ENCODE assay signal across 8 mouse cellular contexts in genomic region chr11:97308806-97309450, GRCm38 (mm10). TPM values are rescaled to one million over a fixed set of nuclear protein-coding genes. Genes with fewer than 3 reads are reported as not detected.
A peak's percentile ranks its signal among the peaks of the same experiment; 100 is the strongest.
DNase-seq lines count a peak whose midpoint lies in the region; ATAC-seq and TF ChIP-seq lines count a peak whose summit lies in the region.

No protein-coding gene starts in this region.

- DNase-seq in heart, embryonic 10.5 days (ENCODE audit: low spot score) = no peak
- DNase-seq in heart, postnatal 14 days = no peak
- peak; percentile 50 for DNase-seq in CH12.LX (ENCODE audit: extremely low read depth)
- no peak for DNase-seq in left cerebral cortex, adult 2 months (ENCODE audit: extremely low spot score in 1 of 2, low spot score in 2 of 2)
- no peak for DNase-seq in cerebellum, postnatal 10 days
- no peak for DNase-seq in spleen, adult 18-20 months

- no peaks in the 10 kb centered on the region for H3K9me3 ChIP-seq in heart, embryonic 10.5 days
- no peaks in the 10 kb centered on the region for H3K9me3 ChIP-seq in CH12.LX (replicated peaks; ENCODE audit: low read length)
- H3K9me3 ChIP-seq in forebrain, embryonic 16.5 days (ENCODE audit: control insufficient read depth, low read length) = no peaks in the 10 kb centered on the region
- H3K9me3 ChIP-seq in liver, embryonic 16.5 days (replicated peaks; ENCODE audit: control insufficient read depth, low read length) = no peaks in the 10 kb centered on the region

- H3K4me3 ChIP-seq in heart, embryonic 10.5 days = peak overlapping the region; percentile 61
- H3K4me3 ChIP-seq in CH12.LX (replicated peaks in 1 of 3; ENCODE audit: low read depth in 2 of 3, low read length in 2 of 3, poor library complexity in 1 of 3) = peak overlapping the region; percentile 68 to 78 (median 69)
- no peak overlapping the region for H3K4me3 ChIP-seq in forebrain, embryonic 16.5 days (replicated peaks; ENCODE audit: low read length)
- H3K4me3 ChIP-seq in liver, embryonic 16.5 days (ENCODE audit: low read depth, low read length) = peak overlapping the region; percentile 57
- H3K4me3 ChIP-seq in left cerebral cortex, adult 2 months = no peak overlapping the region

- peak overlapping the region; percentile 63 for H3K4me2 ChIP-seq in CH12.LX (ENCODE audit: insufficient read depth, low read depth, poor library complexity, severe bottlenecking)
- peak overlapping the region; percentile 85; the same call in 1 of the 2 replicates for H3K4me2 ChIP-seq in forebrain, embryonic 16.5 days (ENCODE audit: low read length)
- H3K4me2 ChIP-seq in liver, embryonic 16.5 days (ENCODE audit: low read depth, low read length) = peak overlapping the region; percentile 72

- no peaks in the 10 kb centered on the region for H3K36me3 ChIP-seq in heart, embryonic 10.5 days
- H3K36me3 ChIP-seq in CH12.LX (replicated peaks in 1 of 2; ENCODE audit: control insufficient read depth in 1 of 2, insufficient read depth in 1 of 2, low read length in 1 of 2) = no peaks in the 10 kb centered on the region
- no peaks in the 10 kb centered on the region for H3K36me3 ChIP-seq in forebrain, embryonic 16.5 days (ENCODE audit: control insufficient read depth, insufficient read depth)
- H3K36me3 ChIP-seq in liver, embryonic 16.5 days (ENCODE audit: control insufficient read depth, insufficient read depth) = no peaks in the 10 kb centered on the region

- H3K79me2 ChIP-seq in CH12.LX (replicated peaks; ENCODE audit: control insufficient read depth, extremely low read depth, insufficient read depth, poor library complexity, severe bottlenecking) = no peaks in the 10 kb centered on the region

- peak overlapping the region; percentile 76 for H3K27ac ChIP-seq in heart, embryonic 10.5 days
- peak overlapping the region; percentile 76; the same call in 1 of the 2 replicates for H3K27ac ChIP-seq in CH12.LX (ENCODE audit: insufficient read depth, low read depth)
- no peak overlapping the region for H3K27ac ChIP-seq in forebrain, embryonic 16.5 days (ENCODE audit: low read length)
- no peak overlapping the region; the same call in 1 of the 2 replicates for H3K27ac ChIP-seq in liver, embryonic 16.5 days (ENCODE audit: low read length)
- H3K27ac ChIP-seq in left cerebral cortex, adult 2 months = no peak overlapping the region

- dilution Hi-C loops in CH12.LX (cut with MboI; ENCODE audit: extremely low pct_ligation_motif_present, extremely low pct_unique_long_range_greater_than_20kb, low sequenced_read_pairs) = no loop called here

- peaks cover 25% of the 10 kb centered on the region for H3K4me1 ChIP-seq in heart, embryonic 10.5 days
- peaks cover 0 to 17% of the 10 kb centered on the region in 2 experiments; a peak in 2 of 4 replicates for H3K4me1 ChIP-seq in CH12.LX (ENCODE audit: control insufficient read depth in 1 of 2, insufficient read depth in 2 of 2)
- peaks cover 23% of the 10 kb centered on the region for H3K4me1 ChIP-seq in forebrain, embryonic 16.5 days (replicated peaks; ENCODE audit: control insufficient read depth, insufficient read depth, low read length)
- peaks cover 16% of the 10 kb centered on the region for H3K4me1 ChIP-seq in liver, embryonic 16.5 days (ENCODE audit: control insufficient read depth, low read depth, low read length)

- H3K9ac ChIP-seq in CH12.LX (ENCODE audit: insufficient read depth, low read depth) = peak overlapping the region; percentile 88
- H3K9ac ChIP-seq in forebrain, embryonic 16.5 days (replicated peaks; ENCODE audit: low read depth, low read length) = no peak overlapping the region
- peak overlapping the region; percentile 41 for H3K9ac ChIP-seq in liver, embryonic 16.5 days (ENCODE audit: low read depth, low read length)

- peak; percentile 51 for TF ChIP-seq EP300 in CH12.LX (IDR thresholded peaks at IDR 0.05; ENCODE audit: low read length)

- no peak for ATAC-seq in forebrain, embryonic 16.5 days
- ATAC-seq in liver, embryonic 16.5 days (ENCODE audit: low read depth) = no peak

- TF ChIP-seq POLR2A in CH12.LX (IDR thresholded peaks at IDR 0.05; ENCODE audit: low read depth, low read length) = no peak

- TF ChIP-seq RAD21 in CH12.LX (IDR thresholded peaks at IDR 0.05; ENCODE audit: low read depth, low read length) = no peak

- WGBS in heart, embryonic 10.5 days = 42% methylated on average over 3 of the region's 3 CpGs
- 55% methylated on average over 3 of the region's 3 CpGs for WGBS in forebrain, embryonic 16.5 days
- WGBS in liver, embryonic 16.5 days (ENCODE audit: insufficient replicate concordance) = 18% methylated on average over 3 of the region's 3 CpGs

- no peak for TF ChIP-seq CTCF in CH12.LX (conservative IDR thresholded peaks at IDR 0.05 in 1 of 2, IDR thresholded peaks at IDR 0.05 in 1 of 2; ENCODE audit: low read depth in 2 of 2, low read length in 2 of 2)
- no peak for TF ChIP-seq CTCF in left cerebral cortex, adult 2 months (IDR thresholded peaks at IDR 0.05)

- in situ Hi-C loops in CH12.LX (cut with MboI; ENCODE audit: low pct_ligation_motif_present, low pct_unique_long_range_greater_than_20kb, low sequenced_read_pairs) = no loop called here

- intact Hi-C loops in heart, postnatal 14 days (cut with DNase I) = no loop called here
- intact Hi-C loops in left cerebral cortex, adult 2 months (cut with DNase I) = no loop called here

- H3K27me3 ChIP-seq in heart, embryonic 10.5 days (ENCODE audit: insufficient read depth, poor library complexity, severe bottlenecking) = no peaks in the 10 kb centered on the region
- no peaks in the 10 kb centered on the region for H3K27me3 ChIP-seq in CH12.LX (replicated peaks)
- no peaks in the 10 kb centered on the region for H3K27me3 ChIP-seq in forebrain, embryonic 16.5 days (replicated peaks; ENCODE audit: control insufficient read depth, insufficient read depth, low read length)
- peaks cover 23% of the 10 kb centered on the region for H3K27me3 ChIP-seq in liver, embryonic 16.5 days (ENCODE audit: control insufficient read depth, insufficient read depth, low read depth, low read length)

TF ChIP-seq in CH12.LX, 34 proteins besides CTCF, POLR2A, EP300 and RAD21 (continues in another document):
- TF ChIP-seq IRF4 (IDR thresholded peaks at IDR 0.05; ENCODE audit: low read depth, low read length) (no peak), MYC (IDR thresholded peaks at IDR 0.05; ENCODE audit: low read depth, low read length) (no peak), UBTF (IDR thresholded peaks at IDR 0.05; ENCODE audit: low read depth, low read length) (no peak), ZNF384 (IDR thresholded peaks at IDR 0.05; ENCODE audit: low read depth, low read length) (no peak), NRF1 (IDR thresholded peaks at IDR 0.05; ENCODE audit: low read depth, low read length) (no peak), GABPA (IDR thresholded peaks at IDR 0.05; ENCODE audit: insufficient replicate concordance, low read depth, low read length) (no peak), MAFK (IDR thresholded peaks at IDR 0.05; ENCODE audit: insufficient replicate concordance, low read length) (no peak; the same call in 1 of the 2 replicates), MXI1 (IDR thresholded peaks at IDR 0.05; ENCODE audit: low read depth, low read length) (no peak), JUN (IDR thresholded peaks at IDR 0.05; ENCODE audit: insufficient read depth, low read depth, low read length) (0 out of 2 replicates have a peak, but pooled peaks have one; percentile 4), TBP (conservative IDR thresholded peaks at IDR 0.05; ENCODE audit: low read depth, low read length) (no peak), E2F4 (IDR thresholded peaks at IDR 0.05; ENCODE audit: insufficient replicate concordance, low read depth, low read length) (no peak), SIN3A (IDR thresholded peaks at IDR 0.05; ENCODE audit: low read length) (peak; percentile 26)

RNA-seq across cellular contexts. Expression of gene Mrpl45, which starts 6.6 kb away (rescaled TPM):
- polyA plus RNA-seq in heart, embryonic 10.5 days (2016; fragmentation: Nextera tagmentation; extraction: Ambion mirVana) = 63.7 and 65.8 TPM in 2 replicates
- total RNA-seq in heart, postnatal 14 days (2021) = 10 to 100 TPM; 42.7 to 51.2 TPM
- total RNA-seq in CH12.LX (2012; rRNA removed) = 101 and 106 TPM in 2 replicates
- 153 and 158 TPM in 2 replicates for total RNA-seq in CH12.LX (2014; rRNA removed)
- polyA plus RNA-seq in CH12.LX (2012; ENCODE audit: insufficient read length, low read depth) = 123 and 124 TPM in 2 replicates
- polyA plus RNA-seq in forebrain, embryonic 16.5 days (2015; fragmentation: Nextera tagmentation; extraction: Ambion mirVana) = 40.2 and 42.0 TPM in 2 replicates
- 21.2 and 25.6 TPM in 2 replicates for polyA plus RNA-seq in liver, embryonic 16.5 days (2015; fragmentation: Nextera tagmentation; extraction: Ambion mirVana)
- total RNA-seq in left cerebral cortex, adult 2 months (2021) = 10 to 100 TPM; 26.4 to 28.2 TPM

RNA-seq across cellular contexts. Expression of gene Npepps, which starts 28.5 kb away (rescaled TPM):
- 83.9 and 90.7 TPM in 2 replicates for polyA plus RNA-seq in heart, embryonic 10.5 days (2016; fragmentation: Nextera tagmentation; extraction: Ambion mirVana)
- 10 to 100 TPM; 65.4 to 70.8 TPM for total RNA-seq in heart, postnatal 14 days (2021)
- total RNA-seq in CH12.LX (2012; rRNA removed) (37.6 and 42.5 TPM in 2 replicates), CH12.LX (2014; rRNA removed) (29.8 and 33.8 TPM in 2 replicates)
- polyA plus RNA-seq in CH12.LX (2012; ENCODE audit: insufficient read length, low read depth) = 50.8 and 56.3 TPM in 2 replicates
- 140 and 157 TPM in 2 replicates for polyA plus RNA-seq in forebrain, embryonic 16.5 days (2015; fragmentation: Nextera tagmentation; extraction: Ambion mirVana)
- 20.7 and 23.4 TPM in 2 replicates for polyA plus RNA-seq in liver, embryonic 16.5 days (2015; fragmentation: Nextera tagmentation; extraction: Ambion mirVana)
- 100 to 1,000 TPM; 142 to 143 TPM for total RNA-seq in left cerebral cortex, adult 2 months (2021)

RNA-seq across cellular contexts. Expression of gene Gpr179, which starts 42.9 kb away (rescaled TPM):
- polyA plus RNA-seq in heart, embryonic 10.5 days (2016; fragmentation: Nextera tagmentation; extraction: Ambion mirVana) = 0.04 and 0.12 TPM in 2 replicates
- under 1 TPM; 0.02 to 0.05 TPM for total RNA-seq in heart, postnatal 14 days (2021)
- total RNA-seq in CH12.LX (2012; rRNA removed) (0.04 and 0.08 TPM in 2 replicates), CH12.LX (2014; rRNA removed) (not detected in 2 replicates)
- 0.03 and 0.05 TPM in 2 replicates for polyA plus RNA-seq in CH12.LX (2012; ENCODE audit: insufficient read length, low read depth)
- polyA plus RNA-seq in forebrain, embryonic 16.5 days (2015; fragmentation: Nextera tagmentation; extraction: Ambion mirVana) = 0.16 and 0.19 TPM in 2 replicates
- not detected in 2 replicates for polyA plus RNA-seq in liver, embryonic 16.5 days (2015; fragmentation: Nextera tagmentation; extraction: Ambion mirVana)
- under 1 TPM; 0.18 to 0.37 TPM for total RNA-seq in left cerebral cortex, adult 2 months (2021)

RNA-seq across cellular contexts. Expression of gene Socs7, which starts 53.4 kb away (rescaled TPM):
- polyA plus RNA-seq in heart, embryonic 10.5 days (2016; fragmentation: Nextera tagmentation; extraction: Ambion mirVana) = 3.2 and 3.4 TPM in 2 replicates
- 10 to 100 TPM; 16.1 to 19.6 TPM for total RNA-seq in heart, postnatal 14 days (2021)
- total RNA-seq in CH12.LX (2012; rRNA removed) = 17.0 and 17.4 TPM in 2 replicates
- 10.2 and 11.9 TPM in 2 replicates for total RNA-seq in CH12.LX (2014; rRNA removed)
- polyA plus RNA-seq in CH12.LX (2012; ENCODE audit: insufficient read length, low read depth) = 14.2 and 15.1 TPM in 2 replicates
- 10.7 and 11.5 TPM in 2 replicates for polyA plus RNA-seq in forebrain, embryonic 16.5 days (2015; fragmentation: Nextera tagmentation; extraction: Ambion mirVana)
- 1.0 and 1.1 TPM in 2 replicates for polyA plus RNA-seq in liver, embryonic 16.5 days (2015; fragmentation: Nextera tagmentation; extraction: Ambion mirVana)
- total RNA-seq in left cerebral cortex, adult 2 months (2021) = 10 to 100 TPM; 87.2 to 91.9 TPM

Comparison
In these comparisons a context has a peak if more than half of its experiments do, and no peak if none do; other contexts are left out.
1. H3K27ac ChIP-seq: peak in heart, embryonic 10.5 days (single experiment) and CH12.LX (single experiment); none in forebrain, embryonic 16.5 days (single experiment), liver, embryonic 16.5 days (single experiment) and left cerebral cortex, adult 2 months (single experiment).
2. H3K4me3 ChIP-seq: peak in heart, embryonic 10.5 days (single experiment), CH12.LX (3 of 3) and liver, embryonic 16.5 days (single experiment); none in forebrain, embryonic 16.5 days (single experiment) and left cerebral cortex, adult 2 months (single experiment).
3. Peak in every context shown above with its lines, with median percentiles within 50 percentile points of each other: H3K4me2 ChIP-seq.